Mouse (Mus musculus): ENCODE measurements at regions not wholly inside any gene's neighbourhood (a gene's known extent, or its start where the extent isn't known, plus 50 kb on each side); places are given as distances from the start of the nearest gene placed in this dataset.

GRCm38 (mm10) chr2:166256193-166256592, 100.7 kb upstream of the Sulf2 start:
- Histone ChIP-seq H3K36me3 (replicated peaks; ENCODE audit: insufficient read depth, low read length) (no peaks in the 10 kb centered on the region), H3K4me3 (ENCODE audit: low read depth, low read length) (no peak overlapping the region), H3K9me3 (ENCODE audit: low read length) (no peaks in the 10 kb centered on the region), H3K27ac (ENCODE audit: low read depth) (no peak overlapping the region), H3K27me3 (ENCODE audit: insufficient read depth, low read length) (no peaks in the 10 kb centered on the region), H3K4me1 (ENCODE audit: insufficient read depth) (no peaks in the 10 kb centered on the region), H3K4me2 (ENCODE audit: low read depth, low read length) (no peak overlapping the region), H3K9ac (replicated peaks) (no peak overlapping the region)
- TF ChIP-seq CTCF (IDR thresholded peaks at IDR 0.05; ENCODE audit: low read depth) = no peak
- no peak for TF ChIP-seq EP300 (IDR thresholded peaks at IDR 0.05; ENCODE audit: low read depth)
- no peak for ATAC-seq
- DNase-seq = no peak
- 81% methylated on average over 10 of the region's 10 CpGs for WGBS (ENCODE audit: insufficient replicate concordance)

- no peaks in the 10 kb centered on the region for H3K4me1 ChIP-seq (ENCODE audit: insufficient read depth)
- H3K27me3 ChIP-seq (ENCODE audit: insufficient read depth, low read length) = no peaks in the 10 kb centered on the region
- H3K27ac ChIP-seq (ENCODE audit: low read depth) = no peak overlapping the region
- TF ChIP-seq CTCF (IDR thresholded peaks at IDR 0.05; ENCODE audit: low read depth) (no peak), EP300 (IDR thresholded peaks at IDR 0.05; ENCODE audit: low read depth) (no peak)
- DNase-seq (no peak), ATAC-seq (no peak)
- 83% methylated on average over 6 of the region's 6 CpGs for WGBS (ENCODE audit: insufficient replicate concordance)
- no peak overlapping the region for H3K4me3 ChIP-seq (ENCODE audit: low read depth, low read length)
- no peaks in the 10 kb centered on the region for H3K36me3 ChIP-seq (replicated peaks; ENCODE audit: insufficient read depth, low read length)
- H3K9me3 ChIP-seq (ENCODE audit: low read length) = no peaks in the 10 kb centered on the region
- H3K9ac ChIP-seq (replicated peaks) = no peak overlapping the region
- H3K4me2 ChIP-seq (ENCODE audit: low read depth, low read length) = no peak overlapping the region
These were observed 99.1 kb upstream of the Sulf2 start for GRCm38 (mm10) chr2:166254581-166254980.

- DNase-seq (no peak), ATAC-seq (no peak)
- peaks cover 3% of the 10 kb centered on the region; the same call in 1 of the 2 replicates for H3K4me1 ChIP-seq (ENCODE audit: insufficient read depth)
- H3K27ac ChIP-seq (ENCODE audit: low read depth) = no peak overlapping the region
- no peak overlapping the region for H3K4me2 ChIP-seq (ENCODE audit: low read depth, low read length)
- no peak overlapping the region for H3K4me3 ChIP-seq (ENCODE audit: low read depth, low read length)
- TF ChIP-seq CTCF (IDR thresholded peaks at IDR 0.05; ENCODE audit: low read depth) (no peak), EP300 (IDR thresholded peaks at IDR 0.05; ENCODE audit: low read depth) (no peak)
- no peaks in the 10 kb centered on the region for H3K9me3 ChIP-seq (ENCODE audit: low read length)
- no peak overlapping the region for H3K9ac ChIP-seq (replicated peaks)
- no peaks in the 10 kb centered on the region for H3K36me3 ChIP-seq (replicated peaks; ENCODE audit: insufficient read depth, low read length)
- H3K27me3 ChIP-seq (ENCODE audit: insufficient read depth, low read length) = no peaks in the 10 kb centered on the region
- 86% methylated on average over 3 of the region's 3 CpGs for WGBS (ENCODE audit: insufficient replicate concordance)
These were observed 96.6 kb upstream of the Sulf2 start for GRCm38 (mm10) chr2:166252107-166252506.

- DNase-seq = no peak
- TF ChIP-seq EP300 (IDR thresholded peaks at IDR 0.05; ENCODE audit: low read depth) (no peak), CTCF (IDR thresholded peaks at IDR 0.05; ENCODE audit: low read depth) (no peak)
- H3K4me2 ChIP-seq (ENCODE audit: low read depth, low read length) = no peak overlapping the region
- H3K9ac ChIP-seq (replicated peaks) = no peak overlapping the region
- H3K9me3 ChIP-seq (ENCODE audit: low read length) = no peaks in the 10 kb centered on the region
- WGBS (ENCODE audit: insufficient replicate concordance) = 51% methylated on average over 5 of the region's 5 CpGs
- no peaks in the 10 kb centered on the region for H3K36me3 ChIP-seq (replicated peaks; ENCODE audit: insufficient read depth, low read length)
- H3K4me3 ChIP-seq (ENCODE audit: low read depth, low read length) = no peak overlapping the region
- peaks cover 8% of the 10 kb centered on the region; the same call in 1 of the 2 replicates for H3K4me1 ChIP-seq (ENCODE audit: insufficient read depth)
- H3K27ac ChIP-seq (ENCODE audit: low read depth) = no peak overlapping the region
- H3K27me3 ChIP-seq (ENCODE audit: insufficient read depth, low read length) = no peaks in the 10 kb centered on the region
- no peak for ATAC-seq
These were observed 96.0 kb upstream of the Sulf2 start for GRCm38 (mm10) chr2:166251421-166251820.

- no peak overlapping the region for H3K4me2 ChIP-seq (ENCODE audit: low read depth, low read length)
- ATAC-seq (no peak), DNase-seq (no peak)
- H3K9me3 ChIP-seq (ENCODE audit: low read length) = no peaks in the 10 kb centered on the region
- no peak overlapping the region for H3K9ac ChIP-seq (replicated peaks)
- TF ChIP-seq CTCF (IDR thresholded peaks at IDR 0.05; ENCODE audit: low read depth) = no peak
- TF ChIP-seq EP300 (IDR thresholded peaks at IDR 0.05; ENCODE audit: low read depth) = no peak
- no peak overlapping the region for H3K4me3 ChIP-seq (ENCODE audit: low read depth, low read length)
- H3K4me1 ChIP-seq (ENCODE audit: insufficient read depth) = peaks cover 13% of the 10 kb centered on the region
- H3K36me3 ChIP-seq (replicated peaks; ENCODE audit: insufficient read depth, low read length) = no peaks in the 10 kb centered on the region
- no peaks in the 10 kb centered on the region for H3K27me3 ChIP-seq (ENCODE audit: insufficient read depth, low read length)
- no peak overlapping the region for H3K27ac ChIP-seq (ENCODE audit: low read depth)
- WGBS (ENCODE audit: insufficient replicate concordance) = 48% methylated on average over 10 of the region's 10 CpGs
These were observed 95.1 kb upstream of the Sulf2 start for GRCm38 (mm10) chr2:166250571-166250970.

- TF ChIP-seq EP300 (IDR thresholded peaks at IDR 0.05; ENCODE audit: low read depth) (no peak), CTCF (IDR thresholded peaks at IDR 0.05; ENCODE audit: low read depth) (no peak)
- H3K4me3 ChIP-seq (ENCODE audit: low read depth, low read length) = no peak overlapping the region
- no peaks in the 10 kb centered on the region for H3K36me3 ChIP-seq (replicated peaks; ENCODE audit: insufficient read depth, low read length)
- no peaks in the 10 kb centered on the region for H3K27me3 ChIP-seq (ENCODE audit: insufficient read depth, low read length)
- DNase-seq (no peak), ATAC-seq (no peak)
- no peak overlapping the region for H3K4me2 ChIP-seq (ENCODE audit: low read depth, low read length)
- WGBS (ENCODE audit: insufficient replicate concordance) = 46% methylated on average over 7 of the region's 7 CpGs
- peaks cover 14% of the 10 kb centered on the region for H3K4me1 ChIP-seq (ENCODE audit: insufficient read depth)
- H3K9me3 ChIP-seq (ENCODE audit: low read length) = no peaks in the 10 kb centered on the region
- H3K9ac ChIP-seq (replicated peaks) = no peak overlapping the region
- no peak overlapping the region for H3K27ac ChIP-seq (ENCODE audit: low read depth)
These were observed 94.0 kb upstream of the Sulf2 start for GRCm38 (mm10) chr2:166249338-166249950.

All from liver, postnatal 0 days (tissue).